In genomic region chr2:57906939-57907338, GRCm38 (mm10) we compare ENCODE assay signal across 17 mouse cellular contexts.
DNase-seq lines count a peak whose midpoint lies in the region; ATAC-seq and TF ChIP-seq lines count a peak whose summit lies in the region.
"Had no signal": no experiment of that assay in that cellular context is flagged by ENCODE, and none has a peak within 500 bp of the region (broad histone marks: within the 10 kb centered on the region; RNA-seq: fewer than 3 reads in every experiment).

No protein-coding gene starts in this region.

- no peak overlapping the region for H3K4me3 ChIP-seq in hindbrain, embryonic 15.5 days
- no peak overlapping the region for H3K4me3 ChIP-seq in hindbrain, embryonic 13.5 days
- H3K4me3 ChIP-seq in layer of hippocampus, adult 2 months: no peak overlapping the region
- H3K4me3 ChIP-seq in liver, postnatal 0 days (ENCODE audit: low read depth, low read length): no peak overlapping the region
- H3K4me3 ChIP-seq: erythroblast, embryonic 14.5 days; heart, adult 2 months; neural tube, embryonic 12.5 days had no signal

- no peaks in the 10 kb centered on the region for H3K27me3 ChIP-seq in hindbrain, embryonic 15.5 days
- no peaks in the 10 kb centered on the region for H3K27me3 ChIP-seq in hindbrain, embryonic 13.5 days
- H3K27me3 ChIP-seq in liver, postnatal 0 days (ENCODE audit: insufficient read depth, low read length): no peaks in the 10 kb centered on the region
- H3K27me3 ChIP-seq: neural tube, embryonic 12.5 days had no signal

- intact Hi-C loops in heart, postnatal 10 days (cut with DNase I): no loop called here

- H3K4me2 ChIP-seq in hindbrain, embryonic 15.5 days: no peak overlapping the region
- H3K4me2 ChIP-seq in hindbrain, embryonic 13.5 days: no peak overlapping the region
- no peak overlapping the region for H3K4me2 ChIP-seq in liver, postnatal 0 days (ENCODE audit: low read depth, low read length)
- H3K4me2 ChIP-seq: hindbrain, embryonic 14.5 days; midbrain, embryonic 11.5 days; neural tube, embryonic 12.5 days had no signal

- TF ChIP-seq EP300 in liver, postnatal 0 days (IDR thresholded peaks at IDR 0.05; ENCODE audit: low read depth): no peak

- H3K9ac ChIP-seq in hindbrain, embryonic 15.5 days: no peak overlapping the region
- no peak overlapping the region for H3K9ac ChIP-seq in hindbrain, embryonic 13.5 days
- H3K9ac ChIP-seq in liver, postnatal 0 days (replicated peaks): no peak overlapping the region
- H3K9ac ChIP-seq: hindbrain, embryonic 14.5 days; neural tube, embryonic 12.5 days had no signal

- no peaks in the 10 kb centered on the region for H3K9me3 ChIP-seq in hindbrain, embryonic 15.5 days
- no peaks in the 10 kb centered on the region for H3K9me3 ChIP-seq in hindbrain, embryonic 13.5 days
- no peaks in the 10 kb centered on the region for H3K9me3 ChIP-seq in liver, postnatal 0 days (ENCODE audit: low read length)
- H3K9me3 ChIP-seq: neural tube, embryonic 12.5 days had no signal

- no peak for TF ChIP-seq CTCF in layer of hippocampus, adult 2 months (conservative IDR thresholded peaks at IDR 0.05)
- TF ChIP-seq CTCF in liver, postnatal 0 days (IDR thresholded peaks at IDR 0.05; ENCODE audit: low read depth): no peak

- peak; percentile 48; the same call in 1 of the 2 replicates for ATAC-seq in hindbrain, embryonic 15.5 days (ENCODE audit: low FRiP score, low read depth)
- ATAC-seq in hindbrain, embryonic 13.5 days (ENCODE audit: low FRiP score): no peak
- ATAC-seq in liver, postnatal 0 days: no peak

- no peaks in the 10 kb centered on the region for H3K36me3 ChIP-seq in hindbrain, embryonic 15.5 days
- H3K36me3 ChIP-seq in hindbrain, embryonic 13.5 days: no peaks in the 10 kb centered on the region
- no peaks in the 10 kb centered on the region for H3K36me3 ChIP-seq in liver, postnatal 0 days (replicated peaks; ENCODE audit: insufficient read depth, low read length)
- H3K36me3 ChIP-seq: neural tube, embryonic 12.5 days had no signal

- no peaks in the 10 kb centered on the region for H3K4me1 ChIP-seq in hindbrain, embryonic 15.5 days (replicated peaks)
- H3K4me1 ChIP-seq in hindbrain, embryonic 13.5 days (replicated peaks): no peaks in the 10 kb centered on the region
- H3K4me1 ChIP-seq in liver, postnatal 0 days (ENCODE audit: insufficient read depth): no peaks in the 10 kb centered on the region
- H3K4me1 ChIP-seq: neural tube, embryonic 12.5 days had no signal

- peak; percentile 90 for DNase-seq in cerebellum, adult 8-10 months
- peak; percentile 29 to 31 for DNase-seq in layer of hippocampus, adult 2 months (ENCODE audit: low spot score in 2 of 2)
- DNase-seq in right cerebral cortex, postnatal 25 days: peak; percentile 59
- no peak for DNase-seq in liver, postnatal 0 days
- DNase-seq in heart, postnatal 10 days: no peak
- DNase-seq in kidney, postnatal 36 days: no peak
- DNase-seq: heart, adult 2 months; kidney, postnatal 4 days; liver; lung, postnatal 10 days had no signal

- H3K27ac ChIP-seq in hindbrain, embryonic 15.5 days (replicated peaks): no peak overlapping the region
- H3K27ac ChIP-seq in hindbrain, embryonic 13.5 days: no peak overlapping the region
- peak overlapping the region; percentile 0; the same call in 1 of the 2 replicates for H3K27ac ChIP-seq in layer of hippocampus, adult 2 months
- no peak overlapping the region for H3K27ac ChIP-seq in liver, postnatal 0 days (ENCODE audit: low read depth)
- H3K27ac ChIP-seq: heart, adult 2 months; hindbrain, embryonic 14.5 days; neural tube, embryonic 12.5 days; stomach, postnatal 0 days had no signal

- 82% methylated on average over 5 of the region's 5 CpGs for WGBS in hindbrain, embryonic 15.5 days
- 88% methylated on average over 5 of the region's 5 CpGs for WGBS in hindbrain, embryonic 13.5 days
- WGBS in liver, postnatal 0 days (ENCODE audit: insufficient replicate concordance): 78% methylated on average over 5 of the region's 5 CpGs

Comparison
In these comparisons a context has a peak if more than half of its experiments do, and no peak if none do; other contexts are left out.
1. DNase-seq: peak in cerebellum, adult 8-10 months (single experiment), layer of hippocampus, adult 2 months (2 of 2) and right cerebral cortex, postnatal 25 days (single experiment); none in liver, postnatal 0 days (single experiment), heart, postnatal 10 days (0 of 2) and kidney, postnatal 36 days (0 of 2).